Comparison of ENCODE assay signal across 10 mouse cellular contexts in genomic region chr3:94723637-94724036, GRCm38 (mm10). TPM values are rescaled to one million over a fixed set of nuclear protein-coding genes. Genes with fewer than 3 reads are reported as not detected.
DNase-seq lines count a peak whose midpoint lies in the region; ATAC-seq and TF ChIP-seq lines count a peak whose summit lies in the region.
"Not testable (repeated sequence)": the region's sequence is repeated elsewhere in the genome, so short reads cannot be mapped to it uniquely, and the experiment has no call there.
"Had no signal": no experiment of that assay in that cellular context is flagged by ENCODE, and none has a peak within 500 bp of the region (broad histone marks: within the 10 kb centered on the region; RNA-seq: fewer than 3 reads in every experiment).

No protein-coding gene starts in this region.

- H3K36me3 ChIP-seq in CH12.LX (replicated peaks in 1 of 2; ENCODE audit: control insufficient read depth in 1 of 2, insufficient read depth in 1 of 2, low read length in 1 of 2); heart, postnatal 0 days (replicated peaks; ENCODE audit: control insufficient read depth, insufficient read depth, low read length); kidney, postnatal 0 days (ENCODE audit: insufficient read depth, low read length); stomach, postnatal 0 days (ENCODE audit: control insufficient read depth, insufficient read depth, low read length): not testable (repeated sequence)

- peak; percentile 36 for TF ChIP-seq RAD21 in CH12.LX (IDR thresholded peaks at IDR 0.05; ENCODE audit: low read depth, low read length)

- intact Hi-C loops in left cerebral cortex, postnatal 14 days (cut with DNase I): not testable (repeated sequence)

- not testable (repeated sequence) for DNase-seq in CH12.LX (ENCODE audit: extremely low read depth); heart, postnatal 0 days (ENCODE audit: low spot score); stomach, postnatal 0 days (ENCODE audit: low spot score)
- peak; percentile 30 to 70 for DNase-seq in adrenal gland, adult (ENCODE audit: inconsistent age in 2 of 2, low spot score in 1 of 2)
- DNase-seq in cerebellum, postnatal 14 days: peak; percentile 16 to 24
- peak; percentile 4 for DNase-seq in kidney, postnatal 0 days (ENCODE audit: low spot score)
- DNase-seq in left cerebral cortex, postnatal 14 days (ENCODE audit: low spot score in 2 of 2): peak; percentile 8 to 24

- H3K27me3 ChIP-seq in CH12.LX (replicated peaks); heart, postnatal 0 days (ENCODE audit: control insufficient read depth, insufficient read depth, low read length); kidney, postnatal 0 days (ENCODE audit: insufficient read depth, low read length); stomach, postnatal 0 days (ENCODE audit: control insufficient read depth, insufficient read depth, low read length): not testable (repeated sequence)

- TF ChIP-seq POLR2A in CH12.LX (IDR thresholded peaks at IDR 0.05; ENCODE audit: low read depth, low read length): not testable (repeated sequence)

- not testable (repeated sequence) for ATAC-seq in heart, postnatal 0 days (ENCODE audit: insufficient read depth, low read depth); kidney, postnatal 0 days (replicated peaks; ENCODE audit: low FRiP score, low read depth); stomach, postnatal 0 days (ENCODE audit: low FRiP score, low TSS enrichment)
- ATAC-seq in megakaryocyte-erythroid progenitor cell, adult 5-6 weeks (replicated peaks; ENCODE audit: low FRiP score, low TSS enrichment, poor library complexity, severe bottlenecking): peak; percentile 84

- dilution Hi-C loops in CH12.LX (cut with MboI; ENCODE audit: extremely low pct_ligation_motif_present, extremely low pct_unique_long_range_greater_than_20kb, low sequenced_read_pairs): not testable (repeated sequence)

- in situ Hi-C loops in CH12.LX (cut with MboI; ENCODE audit: low pct_ligation_motif_present, low pct_unique_long_range_greater_than_20kb, low sequenced_read_pairs): not testable (repeated sequence)

- not testable (repeated sequence) for H3K79me2 ChIP-seq in CH12.LX (replicated peaks; ENCODE audit: control insufficient read depth, extremely low read depth, insufficient read depth, poor library complexity, severe bottlenecking)

- H3K27ac ChIP-seq in CH12.LX (ENCODE audit: insufficient read depth, low read depth); heart, postnatal 0 days (ENCODE audit: low read depth); kidney, postnatal 0 days; stomach, postnatal 0 days (replicated peaks): not testable (repeated sequence)

- TF ChIP-seq EP300 in CH12.LX (IDR thresholded peaks at IDR 0.05; ENCODE audit: low read length); heart, postnatal 0 days (IDR thresholded peaks at IDR 0.05; ENCODE audit: low read depth); stomach, postnatal 0 days (optimal IDR thresholded peaks at IDR 0.05): not testable (repeated sequence)

- H3K4me1 ChIP-seq in CH12.LX (ENCODE audit: control insufficient read depth in 1 of 2, insufficient read depth in 2 of 2); heart, postnatal 0 days (ENCODE audit: control insufficient read depth, insufficient read depth); kidney, postnatal 0 days (replicated peaks; ENCODE audit: insufficient read depth, low read length); stomach, postnatal 0 days (replicated peaks; ENCODE audit: control insufficient read depth, insufficient read depth): not testable (repeated sequence)

- not testable (repeated sequence) for H3K9ac ChIP-seq in CH12.LX (ENCODE audit: insufficient read depth, low read depth); heart, postnatal 0 days (replicated peaks; ENCODE audit: low read depth, low read length); kidney, postnatal 0 days (ENCODE audit: low read depth, low read length); stomach, postnatal 0 days (ENCODE audit: low read length)

- not testable (repeated sequence) for H3K4me2 ChIP-seq in CH12.LX (ENCODE audit: insufficient read depth, low read depth, poor library complexity, severe bottlenecking); heart, postnatal 0 days (ENCODE audit: low read depth, low read length); kidney, postnatal 0 days (ENCODE audit: low read length); stomach, postnatal 0 days (replicated peaks; ENCODE audit: low read depth)

- not testable (repeated sequence) for H3K4me3 ChIP-seq in CH12.LX (replicated peaks in 1 of 3; ENCODE audit: low read depth in 2 of 3, low read length in 2 of 3, poor library complexity in 1 of 3); heart, postnatal 0 days (ENCODE audit: low read depth, low read length); kidney, postnatal 0 days (replicated peaks; ENCODE audit: low read depth, low read length); stomach, postnatal 0 days (ENCODE audit: low read depth, low read length)

- 16% methylated on average over 2 of the region's 2 CpGs for WGBS in heart, postnatal 0 days
- WGBS in kidney, postnatal 0 days: 31% methylated on average over 2 of the region's 2 CpGs
- 17% methylated on average over 2 of the region's 2 CpGs for WGBS in stomach, postnatal 0 days

- TF ChIP-seq CTCF in CH12.LX (conservative IDR thresholded peaks at IDR 0.05 in 1 of 2, IDR thresholded peaks at IDR 0.05 in 1 of 2; ENCODE audit: low read depth in 2 of 2, low read length in 2 of 2): peak in 1 of 2 experiments; percentile 40; a peak in 2 of 4 replicates
- TF ChIP-seq CTCF in heart, postnatal 0 days (IDR thresholded peaks at IDR 0.05; ENCODE audit: low read depth): peak; percentile 25
- peak; percentile 40; the same call in 1 of the 2 replicates for TF ChIP-seq CTCF in kidney, postnatal 0 days (IDR thresholded peaks at IDR 0.05; ENCODE audit: low read depth)
- peak; percentile 57 for TF ChIP-seq CTCF in stomach, postnatal 0 days (IDR thresholded peaks at IDR 0.05; ENCODE audit: low read depth)

- not testable (repeated sequence) for H3K9me3 ChIP-seq in CH12.LX (replicated peaks; ENCODE audit: low read length); heart, postnatal 0 days (replicated peaks; ENCODE audit: control insufficient read depth, low read length); kidney, postnatal 0 days (replicated peaks; ENCODE audit: low read length); stomach, postnatal 0 days (ENCODE audit: control insufficient read depth, low read length)

TF ChIP-seq in CH12.LX, 34 proteins besides CTCF, POLR2A, EP300 and RAD21:
- peak; percentile 23 for TF ChIP-seq SMC3 (IDR thresholded peaks at IDR 0.05; ENCODE audit: low read depth, low read length)
TF ChIP-seq in CH12.LX: peak in this region for 1; not testable (repeated sequence) for 33.

RNA-seq across cellular contexts. Expression of gene Selenbp2, which starts 30.3 kb away (rescaled TPM):
- total RNA-seq in CH12.LX (2012; rRNA removed) (not detected in 2 replicates), CH12.LX (2014; rRNA removed) (not detected in 2 replicates)
- not detected in 2 replicates for polyA plus RNA-seq in CH12.LX (2012; ENCODE audit: insufficient read length, low read depth)
- total RNA-seq in heart, postnatal 0 days (2014; rRNA removed; ENCODE audit: low replicate concordance): 10.7 and 42.5 TPM in 2 replicates
- polyA plus RNA-seq in heart, postnatal 0 days (2015; fragmentation: Nextera tagmentation; extraction: Ambion mirVana): 3.7 and 4.6 TPM in 2 replicates
- polyA plus RNA-seq in kidney, postnatal 0 days (2015; fragmentation: Nextera tagmentation; extraction: Ambion mirVana): 2.9 and 3.0 TPM in 2 replicates
- not detected for total RNA-seq in left cerebral cortex, postnatal 14 days (2021)
- total RNA-seq in megakaryocyte-erythroid progenitor cell, adult 5-6 weeks (2014; fragmentation: Nextera tagmentation): 0.74 and 7.0 TPM in 2 replicates
- 1.1 TPM in 1 of 2 replicates, not detected in the other for total RNA-seq in megakaryocyte-erythroid progenitor cell, adult 5-6 weeks (2017)
- polyA plus RNA-seq in stomach, postnatal 0 days (2015; fragmentation: Nextera tagmentation; extraction: Ambion mirVana): 37.3 and 42.0 TPM in 2 replicates
- polyA plus RNA-seq: embryonic facial prominence, embryonic 10.5 days; forebrain, embryonic 16.5 days had no signal
